Mouse (Mus musculus): ENCODE data around the gene Nrl. TPM values are rescaled to one million over a fixed set of nuclear protein-coding genes. Genes with fewer than 3 reads are reported as not detected.

Nrl gene
- polyA plus RNA-seq, 2 experiments, result 0.06 TPM; not detected in 1

- ATAC-seq (ENCODE audit: low FRiP score, low read depth), result no peak
- no peak for DNase-seq (ENCODE audit: low spot score)
- Histone ChIP-seq H3K27me3 (ENCODE audit: control insufficient read depth, insufficient read depth, low read length) (no peaks in the 10 kb centered on the region), H3K4me2 (replicated peaks; ENCODE audit: low read depth, low read length, severe bottlenecking) (no peak overlapping the region), H3K27ac (replicated peaks; ENCODE audit: low read depth, low read length) (no peak overlapping the region), H3K4me1 (ENCODE audit: control insufficient read depth, insufficient read depth, low read length) (peaks cover 4% of the 10 kb centered on the region; the same call in 1 of the 2 replicates), H3K9me3 (ENCODE audit: control insufficient read depth, low read length) (no peaks in the 10 kb centered on the region), H3K9ac (ENCODE audit: low read depth, low read length, severe bottlenecking) (no peak overlapping the region), H3K4me3 (replicated peaks; ENCODE audit: low read length) (no peak overlapping the region), H3K36me3 (ENCODE audit: control insufficient read depth, insufficient read depth, low read length) (0 out of 2 replicates have a peak, but pooled peaks cover 3% of the 10 kb centered on the region)
- TF ChIP-seq POLR2A (IDR thresholded peaks at IDR 0.05; ENCODE audit: borderline replicate concordance, extremely low read depth, insufficient read depth, insufficient read length), result no peak
- 65% methylated on average over 12 of the region's 20 CpGs for WGBS
These were observed 29.1 kb downstream of the Nrl start for GRCm38 (mm10) chr14:55495509-55496240.

GRCm38 (mm10) chr14:55492103-55492502 is 32.7 kb downstream of the Nrl start:
- peaks cover 10% of the 10 kb centered on the region; the same call in 1 of the 2 replicates for H3K36me3 ChIP-seq (ENCODE audit: control insufficient read depth, insufficient read depth, low read length)
- 17% methylated on average over 3 of the region's 3 CpGs for WGBS
- peaks cover 4% of the 10 kb centered on the region; the same call in 1 of the 2 replicates for H3K4me1 ChIP-seq (ENCODE audit: control insufficient read depth, insufficient read depth, low read length)
- TF ChIP-seq POLR2A (IDR thresholded peaks at IDR 0.05; ENCODE audit: borderline replicate concordance, extremely low read depth, insufficient read depth, insufficient read length), result no peak
- no peaks in the 10 kb centered on the region for H3K9me3 ChIP-seq (ENCODE audit: control insufficient read depth, low read length)
- H3K9ac ChIP-seq (ENCODE audit: low read depth, low read length, severe bottlenecking), result no peak overlapping the region
- no peaks in the 10 kb centered on the region for H3K27me3 ChIP-seq (ENCODE audit: control insufficient read depth, insufficient read depth, low read length)
- no peak overlapping the region for H3K27ac ChIP-seq (replicated peaks; ENCODE audit: low read depth, low read length)
- no peak overlapping the region for H3K4me3 ChIP-seq (replicated peaks; ENCODE audit: low read length)
- no peak for DNase-seq (ENCODE audit: low spot score)
- ATAC-seq (ENCODE audit: low FRiP score, low read depth), result no peak
- 0 out of 2 replicates have a peak overlapping the region, but pooled peaks have one; percentile 96 for H3K4me2 ChIP-seq (replicated peaks; ENCODE audit: low read depth, low read length, severe bottlenecking)

- peaks cover 4% of the 10 kb centered on the region; the same call in 1 of the 2 replicates for H3K4me1 ChIP-seq (ENCODE audit: control insufficient read depth, insufficient read depth, low read length)
- H3K27ac ChIP-seq (replicated peaks; ENCODE audit: low read depth, low read length), result peak overlapping the region; percentile 13; the same call in 1 of the 2 replicates
- peak overlapping the region; percentile 66 for H3K9ac ChIP-seq (ENCODE audit: low read depth, low read length, severe bottlenecking)
- H3K36me3 ChIP-seq (ENCODE audit: control insufficient read depth, insufficient read depth, low read length), result peaks cover 16% of the 10 kb centered on the region
- TF ChIP-seq POLR2A (IDR thresholded peaks at IDR 0.05; ENCODE audit: borderline replicate concordance, extremely low read depth, insufficient read depth, insufficient read length), result no peak
- DNase-seq (ENCODE audit: low spot score), result peak; percentile 45
- H3K4me3 ChIP-seq (replicated peaks; ENCODE audit: low read length), result peak overlapping the region; percentile 72
- peak overlapping the region; percentile 96 for H3K4me2 ChIP-seq (replicated peaks; ENCODE audit: low read depth, low read length, severe bottlenecking)
- no peaks in the 10 kb centered on the region for H3K27me3 ChIP-seq (ENCODE audit: control insufficient read depth, insufficient read depth, low read length)
- no peaks in the 10 kb centered on the region for H3K9me3 ChIP-seq (ENCODE audit: control insufficient read depth, low read length)
- 1% methylated on average over 23 of the region's 30 CpGs for WGBS
- ATAC-seq (ENCODE audit: low FRiP score, low read depth), result peak; percentile 56
These were observed 33.4 kb downstream of the Nrl start for GRCm38 (mm10) chr14:55491291-55491833.

GRCm38 (mm10) chr14:55490361-55491201 is 34.2 kb downstream of the Nrl start, which contains the start of gene Carmil3:
Carmil3 (plus strand) TSS chr14:55490651.
- WGBS, result 1% methylated on average over 38 of the region's 68 CpGs
- Histone ChIP-seq H3K4me3 (replicated peaks; ENCODE audit: low read length) (peak within 1 kb of the TSS; percentile 72), H3K36me3 (ENCODE audit: control insufficient read depth, insufficient read depth, low read length) (peaks cover 21% of the 10 kb centered on the region), H3K9me3 (ENCODE audit: control insufficient read depth, low read length) (no peaks in the 10 kb centered on the region), H3K9ac (ENCODE audit: low read depth, low read length, severe bottlenecking) (peak within 1 kb of the TSS; percentile 66), H3K27ac (replicated peaks; ENCODE audit: low read depth, low read length) (peak within 1 kb of the TSS; percentile 13; the same call in 1 of the 2 replicates), H3K4me2 (replicated peaks; ENCODE audit: low read depth, low read length, severe bottlenecking) (peak within 1 kb of the TSS; percentile 96), H3K4me1 (ENCODE audit: control insufficient read depth, insufficient read depth, low read length) (peaks cover 4% of the 10 kb centered on the region; the same call in 1 of the 2 replicates), H3K27me3 (ENCODE audit: control insufficient read depth, insufficient read depth, low read length) (no peaks in the 10 kb centered on the region)
- TF ChIP-seq POLR2A (IDR thresholded peaks at IDR 0.05; ENCODE audit: borderline replicate concordance, extremely low read depth, insufficient read depth, insufficient read length), result no peak
- DNase-seq (ENCODE audit: low spot score), result peak; percentile 84
- peak; percentile 88 for ATAC-seq (ENCODE audit: low FRiP score, low read depth)

- H3K36me3 ChIP-seq (ENCODE audit: control insufficient read depth, insufficient read depth, low read length), result peaks cover 30% of the 10 kb centered on the region
- no peaks in the 10 kb centered on the region for H3K9me3 ChIP-seq (ENCODE audit: control insufficient read depth, low read length)
- WGBS, result 89% methylated on average over 8 of the region's 8 CpGs
These were observed 37.9 kb downstream of the Nrl start for GRCm38 (mm10) chr14:55486836-55487235.

More at GRCm38 (mm10) chr14:55486836-55487235, 37.9 kb downstream of the Nrl start:
- Histone ChIP-seq H3K4me2 (replicated peaks; ENCODE audit: low read depth, low read length, severe bottlenecking) (no peak overlapping the region), H3K27me3 (ENCODE audit: control insufficient read depth, insufficient read depth, low read length) (no peaks in the 10 kb centered on the region), H3K9ac (ENCODE audit: low read depth, low read length, severe bottlenecking) (no peak overlapping the region), H3K4me3 (replicated peaks; ENCODE audit: low read length) (no peak overlapping the region), H3K4me1 (ENCODE audit: control insufficient read depth, insufficient read depth, low read length) (peaks cover 4% of the 10 kb centered on the region; the same call in 1 of the 2 replicates), H3K27ac (replicated peaks; ENCODE audit: low read depth, low read length) (no peak overlapping the region)
- TF ChIP-seq POLR2A (IDR thresholded peaks at IDR 0.05; ENCODE audit: borderline replicate concordance, extremely low read depth, insufficient read depth, insufficient read length), result no peak
- DNase-seq (ENCODE audit: low spot score) (no peak), ATAC-seq (ENCODE audit: low FRiP score, low read depth) (no peak)

All from limb, embryonic 14.5 days (tissue).